Mouse (Mus musculus) liver, embryonic 16.5 days (tissue): Measurements from ENCODE around the gene Tnnc2. TPM values are rescaled to one million over a fixed set of nuclear protein-coding genes. Genes with fewer than 3 reads are reported as not detected.

ENCODE experiments used
- polyA plus RNA-seq: library from polyadenylated mRNA; unstranded; fragments of >200 nt; fragmentation: Nextera tagmentation; extraction: Ambion mirVana; gene quantifications from 2 replicates; pipeline ENCODE4 v1.2.1, GENCODE M21; 2015

The Tnnc2 gene
- polyA plus RNA-seq, 1 experiment from 2014 or later: 67.5 TPM

Other genes starting within 250 kb of the Tnnc2 start
- gene Wfdc2, start 217.6 kb downstream of the Tnnc2 start, polyA plus RNA-seq: 0.76 and 1.7 TPM in 2 replicates
- gene Spint3, start 206.5 kb downstream of the Tnnc2 start, polyA plus RNA-seq: not detected in 2 replicates
- 0.21 TPM in 1 of 2 replicates, not detected in the other for gene Wfdc6a, start 194.5 kb downstream of the Tnnc2 start, polyA plus RNA-seq
- gene Eppin, start 186.4 kb downstream of the Tnnc2 start, polyA plus RNA-seq: not detected in 2 replicates
- gene Wfdc6b, start 166.4 kb downstream of the Tnnc2 start, polyA plus RNA-seq: not detected in 2 replicates
- not detected in 2 replicates for gene Wfdc8, start 166.3 kb downstream of the Tnnc2 start, polyA plus RNA-seq
- not detected in 2 replicates for gene Wfdc16, start 141.2 kb downstream of the Tnnc2 start, polyA plus RNA-seq
- gene Wfdc10, start 123.9 kb downstream of the Tnnc2 start, polyA plus RNA-seq: not detected in 2 replicates
- not detected in 2 replicates for gene Wfdc9, start 123.4 kb downstream of the Tnnc2 start, polyA plus RNA-seq
- gene Wfdc11, start 105.9 kb downstream of the Tnnc2 start, polyA plus RNA-seq: not detected in 2 replicates
- gene Wfdc13, start 94.9 kb downstream of the Tnnc2 start, polyA plus RNA-seq: not detected in 2 replicates
- gene Spint4, start 81.5 kb downstream of the Tnnc2 start, polyA plus RNA-seq: not detected in 2 replicates
- not detected in 2 replicates for gene Spint5, start 64.7 kb downstream of the Tnnc2 start, polyA plus RNA-seq
- gene Wfdc3, start 34.0 kb downstream of the Tnnc2 start, polyA plus RNA-seq: 1.5 and 1.7 TPM in 2 replicates
- gene Dnttip1, start 34.0 kb downstream of the Tnnc2 start, polyA plus RNA-seq: 40.1 and 43.1 TPM in 2 replicates
- 632 and 661 TPM in 2 replicates for gene Ube2c, start 10.1 kb downstream of the Tnnc2 start, polyA plus RNA-seq
- gene Snx21, start 5.9 kb upstream of the Tnnc2 start, polyA plus RNA-seq: 9.4 and 12.1 TPM in 2 replicates
- gene Acot8, start 24.9 kb upstream of the Tnnc2 start, polyA plus RNA-seq: 19.8 and 20.6 TPM in 2 replicates
- gene Zswim3, start 25.1 kb upstream of the Tnnc2 start, polyA plus RNA-seq: 4.3 TPM in 2 replicates
- 3.4 and 4.1 TPM in 2 replicates for gene Zswim1, start 42.7 kb upstream of the Tnnc2 start, polyA plus RNA-seq
- gene Spata25, start 48.6 kb upstream of the Tnnc2 start, polyA plus RNA-seq: not detected in 2 replicates
- 90.7 and 92.5 TPM in 2 replicates for gene Ctsa, start 52.9 kb upstream of the Tnnc2 start, polyA plus RNA-seq
- 1.7 and 2.5 TPM in 2 replicates for gene Neurl2, start 53.5 kb upstream of the Tnnc2 start, polyA plus RNA-seq
- 23.1 and 27.4 TPM in 2 replicates for gene Pltp, start 77.7 kb upstream of the Tnnc2 start, polyA plus RNA-seq
- 36.8 and 38.2 TPM in 2 replicates for gene Pcif1, start 99.3 kb upstream of the Tnnc2 start, polyA plus RNA-seq
- gene Zfp335, start 131.8 kb upstream of the Tnnc2 start, polyA plus RNA-seq: 5.9 and 6.8 TPM in 2 replicates
- gene Mmp9, start 160.8 kb upstream of the Tnnc2 start, polyA plus RNA-seq: 8.9 and 13.0 TPM in 2 replicates
- gene Slc12a5, start 180.8 kb upstream of the Tnnc2 start, polyA plus RNA-seq: 0.13 TPM in 2 replicates